Mouse (Mus musculus): ENCODE measurements at regions not wholly inside any gene's neighbourhood (a gene's known extent, or its start where the extent isn't known, plus 50 kb on each side); places are given as distances from the start of the nearest gene placed in this dataset.

DNA sequence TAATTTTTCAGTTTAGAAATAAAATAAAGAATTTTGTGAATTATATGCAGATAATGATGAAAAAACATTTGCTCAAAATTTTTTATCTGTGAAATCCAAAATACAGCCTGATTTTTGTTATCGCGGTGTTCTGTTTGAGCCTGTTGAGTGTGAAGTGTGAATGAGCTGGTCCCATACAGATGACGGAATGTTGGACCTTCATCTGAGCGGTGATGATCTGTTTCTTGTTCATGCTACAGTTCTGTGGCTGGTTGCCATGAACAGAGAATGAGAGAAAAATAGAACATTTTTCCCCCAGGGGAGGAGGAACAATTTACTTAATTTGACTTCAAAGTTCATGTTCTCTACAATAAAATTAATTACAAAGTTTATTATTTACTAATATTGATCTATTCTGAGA, 188.7 kb upstream of the Plpp4 start:
- TF ChIP-seq CTCF (IDR thresholded peaks at IDR 0.05; ENCODE audit: low read depth, low read length) (no peak), GATA1 (IDR thresholded peaks at IDR 0.05; ENCODE audit: borderline replicate concordance, low read length) (no peak)
